9 mouse cellular contexts compared by ENCODE assay signal in genomic region chr7:114042973-114043928, GRCm38 (mm10).
A peak's percentile ranks its signal among the peaks of the same experiment; 100 is the strongest.
DNase-seq lines count a peak whose midpoint lies in the region; ATAC-seq and TF ChIP-seq lines count a peak whose summit lies in the region.
"Had no signal": no experiment of that assay in that cellular context is flagged by ENCODE, and none has a peak within 500 bp of the region (broad histone marks: within the 10 kb centered on the region; RNA-seq: fewer than 3 reads in every experiment).

No protein-coding gene starts in this region.

- no peaks in the 10 kb centered on the region for H3K27me3 ChIP-seq in lung, embryonic 14.5 days (ENCODE audit: insufficient read depth, low read length)
- H3K27me3 ChIP-seq in forebrain, embryonic 16.5 days (replicated peaks; ENCODE audit: control insufficient read depth, insufficient read depth, low read length), result no peaks in the 10 kb centered on the region
- H3K27me3 ChIP-seq in midbrain, embryonic 15.5 days (replicated peaks), result no peaks in the 10 kb centered on the region

- no peak overlapping the region for H3K4me2 ChIP-seq in lung, embryonic 14.5 days
- no peak overlapping the region for H3K4me2 ChIP-seq in forebrain, embryonic 16.5 days (ENCODE audit: low read length)
- no peak overlapping the region for H3K4me2 ChIP-seq in midbrain, embryonic 15.5 days

- no peaks in the 10 kb centered on the region for H3K4me1 ChIP-seq in lung, embryonic 14.5 days (ENCODE audit: insufficient read depth)
- peaks cover 19% of the 10 kb centered on the region for H3K4me1 ChIP-seq in forebrain, embryonic 16.5 days (replicated peaks; ENCODE audit: control insufficient read depth, insufficient read depth, low read length)
- 0 out of 2 replicates have a peak, but pooled peaks cover 3% of the 10 kb centered on the region for H3K4me1 ChIP-seq in midbrain, embryonic 15.5 days

- peak; percentile 56 for DNase-seq in lung, embryonic 14.5 days
- no peak for DNase-seq in lung, postnatal 4 days
- DNase-seq in spleen, postnatal 10 days (ENCODE audit: low spot score in 2 of 2), result no peak
- no peak for DNase-seq in left cerebral cortex, adult 8-10 months (ENCODE audit: low spot score in 2 of 2)
- DNase-seq: cerebellum, postnatal 14 days had no signal

- WGBS in lung, embryonic 14.5 days, result 75% methylated on average over 26 of the region's 26 CpGs
- 74% methylated on average over 26 of the region's 26 CpGs for WGBS in forebrain, embryonic 16.5 days
- WGBS in midbrain, embryonic 15.5 days, result 77% methylated on average over 26 of the region's 26 CpGs

- ATAC-seq in lung, embryonic 14.5 days (ENCODE audit: insufficient read depth), result peak; percentile 68
- ATAC-seq in forebrain, embryonic 16.5 days, result peak; percentile 72
- ATAC-seq in hematopoietic stem cell, adult 5-6 weeks (replicated peaks in 1 of 2; ENCODE audit: insufficient read depth in 1 of 2, low FRiP score in 2 of 2, low TSS enrichment in 1 of 2, low read depth in 1 of 2, poor library complexity in 2 of 2, severe bottlenecking in 2 of 2), result peak; percentile 30 to 63; a peak in 3 of 4 replicates
- peak; percentile 50; the same call in 1 of the 2 replicates for ATAC-seq in midbrain, embryonic 15.5 days (replicated peaks)

- no peak overlapping the region for H3K9ac ChIP-seq in lung, embryonic 14.5 days
- no peak overlapping the region for H3K9ac ChIP-seq in forebrain, embryonic 16.5 days (replicated peaks; ENCODE audit: low read depth, low read length)
- H3K9ac ChIP-seq in midbrain, embryonic 15.5 days, result no peak overlapping the region

- no peak overlapping the region for H3K4me3 ChIP-seq in lung, embryonic 14.5 days (ENCODE audit: low read depth, low read length)
- H3K4me3 ChIP-seq in forebrain, embryonic 16.5 days (replicated peaks; ENCODE audit: low read length), result no peak overlapping the region
- H3K4me3 ChIP-seq in midbrain, embryonic 15.5 days, result no peak overlapping the region

- TF ChIP-seq CTCF in lung, embryonic 14.5 days (IDR thresholded peaks at IDR 0.05; ENCODE audit: low read depth), result no peak

- no peaks in the 10 kb centered on the region for H3K9me3 ChIP-seq in lung, embryonic 14.5 days (ENCODE audit: low read depth, low read length)
- H3K9me3 ChIP-seq in forebrain, embryonic 16.5 days (ENCODE audit: control insufficient read depth, low read length), result no peaks in the 10 kb centered on the region
- no peaks in the 10 kb centered on the region for H3K9me3 ChIP-seq in midbrain, embryonic 15.5 days

- H3K36me3 ChIP-seq in lung, embryonic 14.5 days (ENCODE audit: insufficient read depth), result peaks cover 16% of the 10 kb centered on the region
- H3K36me3 ChIP-seq in forebrain, embryonic 16.5 days (ENCODE audit: control insufficient read depth, insufficient read depth), result no peaks in the 10 kb centered on the region
- H3K36me3 ChIP-seq in midbrain, embryonic 15.5 days (replicated peaks), result no peaks in the 10 kb centered on the region

- H3K27ac ChIP-seq in lung, embryonic 14.5 days (ENCODE audit: low read depth), result no peak overlapping the region
- peak overlapping the region; percentile 29; the same call in 1 of the 2 replicates for H3K27ac ChIP-seq in forebrain, embryonic 16.5 days (ENCODE audit: low read length)
- H3K27ac ChIP-seq in midbrain, embryonic 15.5 days, result peak overlapping the region; percentile 39; the same call in 1 of the 2 replicates
- H3K27ac ChIP-seq: macrophage had no signal
